Mouse (Mus musculus) ES-Bruce4 (cell line): Measurements from ENCODE around the gene Snrpd2.

Source experiments
- CTCF ChIP-seq: IDR thresholded peaks from one replicate; pipeline ENCODE4 v1.8.1; 2011; ENCODE audit warnings: low read depth, low read length
- POLR2A ChIP-seq: IDR thresholded peaks from one replicate; pipeline ENCODE4 v1.8.1; 2011; ENCODE audit warnings: low read length; ENCODE audit not compliant: insufficient read depth

- TF ChIP-seq POLR2A (no peak), CTCF (peak; percentile 75)
These were observed 31.3 kb upstream of the Snrpd2 start, which contains the start of gene Gm4969 for GRCm38 (mm10) chr7:19118028-19118771.
